Mouse (Mus musculus): ENCODE results near the gene Cfap54.

Cfap54 gene

GRCm38 (mm10) chr10:93062395-93062794 lies 19.0 kb downstream of the Cfap54 start:
- no peak for DNase-seq (ENCODE audit: low read depth, low spot score)

- no peak for DNase-seq (ENCODE audit: low read depth, low spot score)
Observed at GRCm38 (mm10) chr10:93053867-93054266, 27.6 kb downstream of the Cfap54 start.

GRCm38 (mm10) chr10:93053315-93053714 lies 28.1 kb downstream of the Cfap54 start:
- no peak for DNase-seq (ENCODE audit: low read depth, low spot score)

DNA sequence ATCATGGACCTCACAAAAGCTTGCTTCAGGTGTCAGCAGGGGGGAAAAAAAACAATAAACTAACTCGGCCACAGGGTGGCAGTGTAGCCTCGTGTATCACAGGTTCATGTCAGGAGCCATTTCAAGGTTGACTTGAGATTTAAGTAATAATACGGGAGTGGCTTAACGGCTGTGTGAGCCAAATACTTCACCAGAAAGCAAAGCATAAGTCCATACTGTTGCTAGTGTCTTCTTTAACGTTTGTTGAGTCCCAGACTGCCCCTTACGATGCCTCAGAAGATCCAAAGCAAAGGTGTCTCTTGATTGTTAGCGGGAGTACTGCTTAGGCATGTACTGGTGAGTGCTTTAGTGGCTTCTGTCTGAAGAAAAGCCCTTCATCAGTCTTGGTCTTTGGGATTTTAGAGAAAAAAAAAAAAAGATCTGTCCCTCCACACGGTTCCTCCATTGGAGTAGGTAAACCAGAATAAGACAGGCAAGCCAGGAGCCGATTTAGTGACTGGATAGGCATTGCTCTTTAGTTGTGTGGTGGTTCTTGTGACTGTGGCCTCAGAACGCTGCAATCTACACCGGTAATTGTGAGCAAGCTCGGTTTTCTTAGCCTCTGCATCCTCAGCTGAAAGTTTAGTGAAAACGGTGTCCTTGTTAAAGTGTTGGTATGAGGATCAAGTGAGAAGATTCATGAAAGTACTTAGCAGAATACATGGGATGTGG lies 30.2 kb downstream of the Cfap54 start:
- peak; percentile 74 for DNase-seq (ENCODE audit: low read depth, low spot score)

- no peak for DNase-seq (ENCODE audit: low read depth, low spot score)
Observed at GRCm38 (mm10) chr10:93050571-93050970, 30.8 kb downstream of the Cfap54 start.

GRCm38 (mm10) chr10:93043195-93043594 lies 38.2 kb downstream of the Cfap54 start:
- DNase-seq (ENCODE audit: low read depth, low spot score) = no peak

GRCm38 (mm10) chr10:93041850-93042249 lies 39.6 kb downstream of the Cfap54 start:
- no peak for DNase-seq (ENCODE audit: low read depth, low spot score)

DNA sequence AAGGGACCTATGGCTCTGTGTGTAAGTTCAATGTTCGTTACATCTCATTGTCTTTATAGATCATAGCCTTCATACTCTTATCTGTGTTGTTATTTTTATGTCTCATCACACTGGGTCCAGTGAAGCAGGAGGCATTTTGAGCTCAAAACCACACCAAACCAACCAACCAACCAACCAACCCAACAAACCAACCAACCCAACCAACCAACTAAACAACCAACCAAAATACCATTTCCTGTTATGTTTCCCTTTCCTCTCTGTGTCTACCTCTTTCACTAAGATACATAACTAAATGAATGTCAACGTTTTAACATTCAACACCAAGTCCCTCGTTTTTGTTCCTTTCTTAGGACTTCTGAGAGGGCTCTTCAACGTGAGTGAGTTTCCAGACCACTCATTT lies 40.0 kb downstream of the Cfap54 start:
- DNase-seq (ENCODE audit: low read depth, low spot score) = no peak

DNA sequence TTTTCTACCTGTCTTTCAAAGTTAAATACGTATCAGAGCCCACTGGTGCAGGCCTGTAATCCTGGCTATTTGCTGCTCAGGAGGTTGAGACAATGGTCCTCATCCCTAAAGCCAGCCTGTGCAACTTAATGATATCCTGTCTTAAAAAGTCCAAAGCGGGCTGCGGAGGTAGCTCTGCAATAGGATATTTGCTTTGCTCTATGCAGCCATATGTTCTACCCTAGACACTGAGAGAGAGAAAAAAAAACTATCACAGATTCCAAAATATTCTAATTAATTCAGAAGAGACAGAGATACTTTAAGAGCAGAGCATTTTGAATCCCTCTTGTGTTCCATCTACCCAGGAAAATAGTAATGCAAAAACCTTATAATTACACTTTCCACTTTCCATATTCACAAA lies 44.9 kb downstream of the Cfap54 start:
- DNase-seq (ENCODE audit: low read depth, low spot score) = no peak

- DNase-seq (ENCODE audit: low read depth, low spot score) = no peak
Observed at GRCm38 (mm10) chr10:93035489-93035888, 45.9 kb downstream of the Cfap54 start.

DNA sequence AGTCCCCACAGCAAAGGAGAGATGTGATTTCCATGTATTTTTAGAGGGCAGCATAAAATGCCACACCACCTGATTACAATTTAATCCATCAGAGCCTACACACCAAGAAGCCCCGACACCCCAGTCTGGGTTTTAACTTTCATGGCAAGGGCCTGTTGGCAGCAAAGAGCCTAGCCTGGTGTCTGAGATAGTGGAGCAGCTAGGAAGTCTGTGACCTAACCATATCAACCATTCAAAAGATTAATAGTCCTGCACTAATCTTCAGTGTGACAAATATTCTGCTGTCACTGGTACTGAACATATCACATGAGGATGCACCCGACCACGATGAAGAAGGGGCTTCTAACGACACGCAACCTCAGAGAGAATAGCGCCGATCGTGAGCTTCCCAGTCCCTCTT lies 58.1 kb downstream of the Cfap54 start:
- no peak for DNase-seq (ENCODE audit: low read depth, low spot score)

DNA sequence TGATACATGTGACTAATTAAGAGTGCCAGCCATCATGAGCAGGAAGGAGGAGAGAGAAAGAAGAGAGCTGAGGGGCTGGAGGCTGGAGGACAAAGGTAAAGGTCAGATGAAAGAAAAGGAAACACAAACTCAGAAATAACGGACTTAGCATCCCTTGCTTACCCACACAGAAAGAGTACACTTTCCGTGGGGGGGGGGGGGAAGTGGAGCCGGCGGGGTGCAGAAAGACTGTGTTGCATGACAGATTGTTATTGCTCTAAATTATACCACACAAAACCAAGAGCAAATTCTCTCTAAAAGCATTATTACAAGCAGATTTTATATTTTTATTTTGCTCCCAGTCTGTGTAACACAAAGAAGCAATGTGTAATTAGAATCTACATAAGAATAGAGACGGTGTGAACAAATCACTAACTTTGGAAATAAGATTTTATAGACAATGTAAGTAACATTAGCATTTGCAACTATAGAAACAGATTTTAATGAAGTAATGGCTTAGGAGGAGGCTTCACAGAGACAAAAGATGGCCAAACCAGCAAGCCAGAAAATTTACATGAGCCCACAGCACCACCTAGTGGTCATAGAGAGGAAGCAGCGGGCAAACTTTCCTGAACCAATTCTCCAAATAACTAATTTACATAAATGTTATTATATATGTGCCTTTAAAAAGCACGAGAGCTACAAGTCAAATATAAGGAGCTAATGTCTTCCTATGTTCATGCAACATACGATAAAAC lies 67.2 kb downstream of the Cfap54 start:
- DNase-seq (ENCODE audit: low read depth, low spot score) = peak; percentile 61

DNA sequence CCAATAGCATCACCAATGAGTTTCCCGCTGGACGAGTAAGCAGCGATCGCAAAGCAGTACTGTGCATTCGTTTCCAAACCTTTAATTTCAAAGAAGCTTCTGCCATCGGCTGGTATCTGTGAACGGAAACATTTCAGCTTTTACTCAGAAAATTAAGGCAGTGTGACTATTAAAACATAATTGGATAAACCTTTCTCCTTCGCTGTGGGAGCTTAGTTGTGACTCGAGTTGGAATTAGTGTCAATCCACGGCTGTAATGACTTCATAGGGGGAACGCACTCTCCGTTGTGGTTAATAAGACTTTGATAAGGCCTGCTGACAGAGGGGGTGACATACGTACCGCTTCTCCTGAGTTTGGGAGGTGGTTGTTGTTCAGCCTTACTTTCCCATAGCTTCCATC lies 70.3 kb downstream of the Cfap54 start:
- no peak for DNase-seq (ENCODE audit: low read depth, low spot score)

DNA sequence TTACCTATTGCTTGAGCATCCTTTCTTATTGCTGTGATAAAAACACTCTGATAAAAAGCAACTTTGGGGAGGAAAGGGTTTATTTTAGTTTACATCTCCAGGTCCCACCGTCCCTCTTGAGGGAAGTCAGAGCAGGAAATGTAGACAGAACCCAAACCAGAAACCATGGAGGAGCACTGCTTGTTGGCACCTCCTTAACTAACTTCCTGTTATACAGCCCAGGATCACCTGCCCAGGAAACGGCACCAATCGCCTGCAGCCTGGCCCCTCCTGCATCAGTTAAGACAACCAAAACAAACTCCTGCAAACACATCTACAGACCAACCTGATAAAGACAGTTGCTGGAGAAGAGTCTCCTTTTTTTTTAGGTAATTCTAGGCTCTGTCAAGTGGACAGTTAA lies 74.4 kb downstream of the Cfap54 start:
- DNase-seq (ENCODE audit: low read depth, low spot score) = no peak

DNA sequence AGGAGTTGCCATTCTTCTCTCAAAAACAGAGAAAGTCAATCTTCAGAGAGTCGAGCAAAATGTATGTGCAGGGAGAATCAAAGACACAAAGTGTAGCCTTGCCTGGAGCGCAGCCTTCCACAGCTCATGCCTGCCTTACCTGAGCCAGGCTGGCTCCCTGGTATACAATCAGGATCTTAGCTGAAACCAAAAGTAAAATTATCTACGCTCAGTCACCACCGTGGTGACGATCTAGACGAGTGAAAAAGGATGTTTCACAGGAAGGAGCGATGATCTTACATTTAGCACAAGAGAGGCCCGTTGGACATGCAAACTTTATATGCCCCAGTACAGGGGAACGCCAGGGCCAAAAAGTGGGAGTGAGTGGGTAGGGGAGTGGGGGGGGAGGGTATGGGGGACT lies 75.0 kb downstream of the Cfap54 start:
- no peak for DNase-seq (ENCODE audit: low read depth, low spot score)

- no peak for DNase-seq (ENCODE audit: low read depth, low spot score)
Observed at GRCm38 (mm10) chr10:92998536-92998935, 82.9 kb downstream of the Cfap54 start.

- no peak for DNase-seq (ENCODE audit: low read depth, low spot score)
Observed at GRCm38 (mm10) chr10:92995186-92995585, 86.2 kb downstream of the Cfap54 start.

- DNase-seq (ENCODE audit: low read depth, low spot score) = no peak
Observed at GRCm38 (mm10) chr10:92994340-92994739, 87.1 kb downstream of the Cfap54 start.

- no peak for DNase-seq (ENCODE audit: low read depth, low spot score)
Observed at GRCm38 (mm10) chr10:92992526-92992925, 88.9 kb downstream of the Cfap54 start.

DNA sequence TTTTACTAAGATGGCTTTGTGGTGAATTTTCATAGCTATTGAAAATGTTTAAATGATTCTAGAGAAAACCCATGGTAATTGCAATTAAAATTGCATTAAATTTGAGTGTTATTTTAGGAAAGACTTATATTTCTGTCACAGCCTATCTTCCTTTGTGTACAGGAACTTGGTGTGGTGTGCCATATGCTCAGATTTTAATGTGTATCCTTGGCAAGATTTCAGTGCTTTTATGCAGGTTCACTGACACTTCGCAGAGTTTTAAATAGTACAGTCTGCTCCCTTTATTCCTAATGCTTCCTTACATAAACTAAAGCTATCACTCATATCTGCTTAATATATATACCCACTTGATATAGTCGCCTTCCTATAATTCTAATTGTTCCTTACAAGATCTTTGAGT lies 90.8 kb downstream of the Cfap54 start:
- DNase-seq (ENCODE audit: low read depth, low spot score) = no peak

GRCm38 (mm10) chr10:92965134-92965533 lies 116.3 kb downstream of the Cfap54 start:
- no peak for DNase-seq (ENCODE audit: low read depth, low spot score)

DNA sequence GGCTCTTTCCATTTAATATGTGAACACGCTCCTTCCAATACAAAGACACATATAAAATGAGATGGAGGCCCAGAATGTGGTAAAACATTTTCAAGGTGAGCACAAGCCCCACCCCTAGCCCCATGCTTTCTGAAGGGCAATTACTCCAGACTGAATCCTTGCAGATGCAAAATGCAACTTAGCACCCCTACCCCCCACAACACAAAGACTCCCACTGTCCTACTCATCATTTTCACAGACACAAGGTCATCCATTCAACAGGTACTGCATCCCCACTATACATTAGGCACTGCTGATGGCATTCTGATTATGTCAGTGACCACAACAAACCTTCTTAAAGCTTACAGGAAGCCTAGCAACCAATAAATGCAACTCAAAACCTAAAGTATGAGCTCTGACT lies 131.4 kb downstream of the Cfap54 start:
- DNase-seq (ENCODE audit: low read depth, low spot score) = no peak
